Mouse (Mus musculus) myocyte (in vitro differentiated cells): Measurements from ENCODE around the gene Marcksl1. TPM values are rescaled to one million over a fixed set of nuclear protein-coding genes. Genes with fewer than 3 reads are reported as not detected.
"Not testable (repeated sequence)": the region's sequence is repeated elsewhere in the genome, so short reads cannot be mapped to it uniquely, and the experiment has no call there.

ENCODE experiments used
- H3K27me3 ChIP-seq: one replicate; pipeline ENCODE4 v1.6.1; 2011; ENCODE audit not compliant: control insufficient read depth, insufficient read depth, insufficient read length
- H3K36me3 ChIP-seq: one replicate; pipeline ENCODE4 v1.6.1; 2011; ENCODE audit not compliant: control insufficient read depth, insufficient read depth
- H3K4me2 ChIP-seq: one replicate; pipeline ENCODE4 v1.6.1; 2011; ENCODE audit warnings: low read depth, control low read depth
- H3K4me3 ChIP-seq: one replicate; pipeline ENCODE4 v1.5.1; 2011; ENCODE audit warnings: mild to moderate bottlenecking, control low read depth, moderate library complexity
- H3K79me2 ChIP-seq: one replicate; pipeline ENCODE4 v1.6.1; 2011; ENCODE audit not compliant: control insufficient read depth, insufficient read depth
- H3ac ChIP-seq: one replicate; pipeline ENCODE4 v1.6.1; 2011; ENCODE audit not compliant: control insufficient read depth, insufficient read length
- CEBPB ChIP-seq: IDR thresholded peaks from 2 replicates; pipeline ENCODE4 v1.6.1; 2011; ENCODE audit warnings: mild to moderate bottlenecking, moderate library complexity; ENCODE audit not compliant: poor library complexity, insufficient read depth, severe bottlenecking
- E2F4 ChIP-seq: IDR thresholded peaks from one replicate; pipeline ENCODE4 v1.6.1; 2011; ENCODE audit warnings: mild to moderate bottlenecking, control low read depth, moderate library complexity; ENCODE audit not compliant: insufficient read depth
- MAX ChIP-seq: IDR thresholded peaks from one replicate; pipeline ENCODE4 v1.6.1; 2011; ENCODE audit warnings: low read depth, mild to moderate bottlenecking, control low read depth
- MYOD1 ChIP-seq, 3 experiments: IDR thresholded peaks; one replicate each; pipeline ENCODE4 v1.6.1; 2011; ENCODE audit warnings: control low read depth in 2 of 3, low read depth in 2 of 3, mild to moderate bottlenecking in 2 of 3, moderate library complexity in 1 of 3; ENCODE audit not compliant: insufficient read length in 2 of 3, control insufficient read depth in 1 of 3
- MYOG ChIP-seq, 3 experiments: IDR thresholded peaks; one replicate each; pipeline ENCODE4 v1.6.1; 2011; ENCODE audit warnings: control low read depth in 2 of 3, low read depth in 2 of 3, mild to moderate bottlenecking in 2 of 3; ENCODE audit not compliant: insufficient read length in 2 of 3, control insufficient read depth in 1 of 3, insufficient read depth in 1 of 3
- POLR2A ChIP-seq: IDR thresholded peaks from one replicate; pipeline ENCODE4 v1.6.1; 2011; ENCODE audit warnings: low read depth, mild to moderate bottlenecking, control low read depth, moderate library complexity; ENCODE audit not compliant: insufficient read length
- POLR2AphosphoS2 ChIP-seq: IDR thresholded peaks from one replicate; pipeline ENCODE4 v1.6.1; 2011; ENCODE audit warnings: low read depth, control low read depth; ENCODE audit not compliant: insufficient read length
- REST ChIP-seq: IDR thresholded peaks from one replicate; pipeline ENCODE4 v1.6.1; 2011; ENCODE audit warnings: mild to moderate bottlenecking, control low read depth, moderate library complexity; ENCODE audit not compliant: insufficient read depth, insufficient read length
- SRF ChIP-seq: IDR thresholded peaks from one replicate; pipeline ENCODE4 v1.6.1; 2011; ENCODE audit warnings: low read depth; ENCODE audit not compliant: control insufficient read depth, insufficient read length
- TCF12 ChIP-seq: IDR thresholded peaks from one replicate; pipeline ENCODE4 v1.6.1; 2011; ENCODE audit warnings: mild to moderate bottlenecking, control low read depth; ENCODE audit not compliant: poor library complexity, insufficient read depth, severe bottlenecking
- TCF3 ChIP-seq: IDR thresholded peaks from one replicate; pipeline ENCODE4 v1.6.1; 2011; ENCODE audit warnings: low read depth, control low read depth; ENCODE audit not compliant: insufficient read length
- USF1 ChIP-seq: IDR thresholded peaks from one replicate; pipeline ENCODE4 v1.6.1; 2011; ENCODE audit warnings: low read depth, mild to moderate bottlenecking, control low read depth, moderate library complexity
- polyA plus RNA-seq: library from polyadenylated mRNA; unstranded; fragments of >200 nt; fragmentation: generic; extraction: Trizol; gene quantifications from one replicate; pipeline ENCODE4 v1.2.1, GENCODE M21; 2012; ENCODE audit warnings: missing spikeins

The Marcksl1 gene
- polyA plus RNA-seq, 1 experiment = 41.6 TPM

- TF ChIP-seq POLR2A (no peak), MAX (no peak), POLR2AphosphoS2 (no peak), USF1 (no peak), TCF3 (no peak), SRF (no peak), CEBPB (no peak), TCF12 (no peak), E2F4 (no peak), MYOD1 (IDR thresholded peaks at IDR 0.05; ENCODE audit: control insufficient read depth in 1 of 3, insufficient read length in 2 of 3, low read depth in 2 of 3) (no peak), MYOG (IDR thresholded peaks at IDR 0.05; ENCODE audit: control insufficient read depth in 1 of 3, insufficient read depth in 1 of 3, insufficient read length in 2 of 3, low read depth in 2 of 3) (no peak)
- peaks cover 57% of the 10 kb centered on the region for H3K79me2 ChIP-seq
Observed at GRCm38 (mm10) chr4:129540012-129540411, 26.6 kb downstream of the Marcksl1 start.

GRCm38 (mm10) chr4:129541868-129542591 lies 28.6 kb downstream of the Marcksl1 start:
- peak overlapping the region; percentile 50 for H3ac ChIP-seq
- H3K4me3 ChIP-seq = peak overlapping the region; percentile 84
- no peaks in the 10 kb centered on the region for H3K27me3 ChIP-seq
- no peaks in the 10 kb centered on the region for H3K36me3 ChIP-seq
- H3K4me2 ChIP-seq = peak overlapping the region; percentile 82
- TF ChIP-seq POLR2AphosphoS2 = no peak
- TF ChIP-seq TCF3 = no peak
- no peak for TF ChIP-seq USF1
- TF ChIP-seq REST = no peak
- no peak for TF ChIP-seq MYOG (IDR thresholded peaks at IDR 0.05; ENCODE audit: control insufficient read depth in 1 of 3, insufficient read depth in 1 of 3, insufficient read length in 2 of 3, low read depth in 2 of 3)
- TF ChIP-seq MYOD1 (IDR thresholded peaks at IDR 0.05; ENCODE audit: control insufficient read depth in 1 of 3, insufficient read length in 2 of 3, low read depth in 2 of 3) = no peak
- TF ChIP-seq MAX = no peak
- no peak for TF ChIP-seq TCF12
- no peak for TF ChIP-seq POLR2A
- TF ChIP-seq E2F4 = no peak
- no peak for TF ChIP-seq CEBPB
- TF ChIP-seq SRF = no peak
- H3K79me2 ChIP-seq = peaks cover 45% of the 10 kb centered on the region

More at GRCm38 (mm10) chr4:129540012-129540411, 26.6 kb downstream of the Marcksl1 start:
- Histone ChIP-seq H3K4me2 (no peak overlapping the region), H3K27me3 (no peaks in the 10 kb centered on the region), H3K4me3 (no peak overlapping the region), H3K36me3 (no peaks in the 10 kb centered on the region), H3ac (no peak overlapping the region)

GRCm38 (mm10) chr4:129542592-129543141 lies 29.3 kb downstream of the Marcksl1 start, which contains the start of gene Hdac1:
Gene Hdac1 (minus strand): TSS chr4:129542713.
- H3K4me2 ChIP-seq = peak within 1 kb of the TSS; percentile 82
- H3K27me3 ChIP-seq = no peaks in the 10 kb centered on the region
- TF ChIP-seq MYOG (IDR thresholded peaks at IDR 0.05; ENCODE audit: control insufficient read depth in 1 of 3, insufficient read depth in 1 of 3, insufficient read length in 2 of 3, low read depth in 2 of 3) (no peak), TCF3 (no peak), SRF (no peak), TCF12 (no peak), CEBPB (peak; percentile 53), USF1 (no peak), POLR2A (peak; percentile 64), REST (no peak), MYOD1 (IDR thresholded peaks at IDR 0.05; ENCODE audit: control insufficient read depth in 1 of 3, insufficient read length in 2 of 3, low read depth in 2 of 3) (no peak), POLR2AphosphoS2 (peak; percentile 43)
- H3K4me3 ChIP-seq = peak within 1 kb of the TSS; percentile 84
- H3ac ChIP-seq = peak within 1 kb of the TSS; percentile 50
- no peaks in the 10 kb centered on the region for H3K36me3 ChIP-seq
- H3K79me2 ChIP-seq = peaks cover 43% of the 10 kb centered on the region

- Histone ChIP-seq H3ac (no peak overlapping the region), H3K27me3 (no peaks in the 10 kb centered on the region), H3K4me2 (no peak overlapping the region), H3K36me3 (no peaks in the 10 kb centered on the region), H3K79me2 (peaks cover 31% of the 10 kb centered on the region), H3K4me3 (no peak overlapping the region)
- TF ChIP-seq MYOG (IDR thresholded peaks at IDR 0.05; ENCODE audit: control insufficient read depth in 1 of 3, insufficient read depth in 1 of 3, insufficient read length in 2 of 3, low read depth in 2 of 3) = no peak
- TF ChIP-seq E2F4 = no peak
- TF ChIP-seq SRF = no peak
- TF ChIP-seq REST = no peak
- no peak for TF ChIP-seq POLR2AphosphoS2
- TF ChIP-seq POLR2A = no peak
- TF ChIP-seq MAX = no peak
- TF ChIP-seq CEBPB = no peak
Observed at GRCm38 (mm10) chr4:129544106-129544505, 30.7 kb downstream of the Marcksl1 start.

- H3K27me3 ChIP-seq, H3K4me2 ChIP-seq, H3ac ChIP-seq, H3K79me2 ChIP-seq, H3K4me3 ChIP-seq, H3K36me3 ChIP-seq: not testable (repeated sequence)
Observed at GRCm38 (mm10) chr4:129547631-129548030, 34.2 kb downstream of the Marcksl1 start.
